Mouse (Mus musculus): ENCODE results near the gene Egfr. TPM values are rescaled to one million over a fixed set of nuclear protein-coding genes. Genes with fewer than 3 reads are reported as not detected.

Egfr gene
- polyA plus RNA-seq, 1 experiment from 2014 or later = 3.8 TPM

GRCm38 (mm10) chr11:16943016-16943415 lies 191.0 kb downstream of the Egfr start:
- Histone ChIP-seq H3K9me3 (ENCODE audit: control insufficient read depth, low read length) (no peaks in the 10 kb centered on the region), H3K27ac (ENCODE audit: low read depth, low read length) (no peak overlapping the region), H3K4me1 (replicated peaks; ENCODE audit: control insufficient read depth, insufficient read depth, low read length) (no peaks in the 10 kb centered on the region), H3K4me2 (replicated peaks; ENCODE audit: low read depth, low read length) (no peak overlapping the region), H3K9ac (ENCODE audit: low read depth, low read length) (no peak overlapping the region), H3K36me3 (ENCODE audit: control insufficient read depth, insufficient read depth, low read length) (no peaks in the 10 kb centered on the region), H3K27me3 (ENCODE audit: control insufficient read depth, insufficient read depth, low read length) (no peaks in the 10 kb centered on the region), H3K4me3 (ENCODE audit: low read depth, low read length) (no peak overlapping the region)
- 80% methylated on average over 4 of the region's 4 CpGs for WGBS
- DNase-seq (ENCODE audit: low spot score) = no peak
- ATAC-seq (ENCODE audit: low FRiP score) = no peak

- 31% methylated on average over 1 of the region's 1 CpGs for WGBS
- Histone ChIP-seq H3K9ac (ENCODE audit: low read depth, low read length) (no peak overlapping the region), H3K36me3 (ENCODE audit: control insufficient read depth, insufficient read depth, low read length) (no peaks in the 10 kb centered on the region), H3K4me3 (ENCODE audit: low read depth, low read length) (no peak overlapping the region), H3K4me1 (replicated peaks; ENCODE audit: control insufficient read depth, insufficient read depth, low read length) (no peaks in the 10 kb centered on the region), H3K27me3 (ENCODE audit: control insufficient read depth, insufficient read depth, low read length) (no peaks in the 10 kb centered on the region), H3K9me3 (ENCODE audit: control insufficient read depth, low read length) (no peaks in the 10 kb centered on the region), H3K27ac (ENCODE audit: low read depth, low read length) (no peak overlapping the region), H3K4me2 (replicated peaks; ENCODE audit: low read depth, low read length) (no peak overlapping the region)
- DNase-seq (ENCODE audit: low spot score) (peak; percentile 36), ATAC-seq (ENCODE audit: low FRiP score) (no peak)
These were observed 196.8 kb downstream of the Egfr start for GRCm38 (mm10) chr11:16948756-16949155.

- H3K4me2 ChIP-seq (replicated peaks; ENCODE audit: low read depth, low read length) = peak overlapping the region; percentile 30
- no peak overlapping the region for H3K9ac ChIP-seq (ENCODE audit: low read depth, low read length)
- ATAC-seq (ENCODE audit: low FRiP score) (no peak), DNase-seq (ENCODE audit: low spot score) (no peak)
- H3K27ac ChIP-seq (ENCODE audit: low read depth, low read length) = no peak overlapping the region
- no peaks in the 10 kb centered on the region for H3K9me3 ChIP-seq (ENCODE audit: control insufficient read depth, low read length)
- no peaks in the 10 kb centered on the region for H3K36me3 ChIP-seq (ENCODE audit: control insufficient read depth, insufficient read depth, low read length)
- H3K4me1 ChIP-seq (replicated peaks; ENCODE audit: control insufficient read depth, insufficient read depth, low read length) = no peaks in the 10 kb centered on the region
- H3K27me3 ChIP-seq (ENCODE audit: control insufficient read depth, insufficient read depth, low read length) = no peaks in the 10 kb centered on the region
- H3K4me3 ChIP-seq (ENCODE audit: low read depth, low read length) = peak overlapping the region; percentile 52; the same call in 1 of the 2 replicates
- 56% methylated on average over 13 of the region's 13 CpGs for WGBS
These were observed 198.4 kb downstream of the Egfr start for GRCm38 (mm10) chr11:16950226-16950975.

GRCm38 (mm10) chr11:16950976-16951760 lies 199.2 kb downstream of the Egfr start, which contains the start of gene Fbxo48:
Gene Fbxo48 (plus strand): TSS chr11:16951375.
- DNase-seq (ENCODE audit: low spot score) = peak; percentile 97
- Histone ChIP-seq H3K27me3 (ENCODE audit: control insufficient read depth, insufficient read depth, low read length) (no peaks in the 10 kb centered on the region), H3K9me3 (ENCODE audit: control insufficient read depth, low read length) (no peaks in the 10 kb centered on the region), H3K4me1 (replicated peaks; ENCODE audit: control insufficient read depth, insufficient read depth, low read length) (no peaks in the 10 kb centered on the region), H3K4me2 (replicated peaks; ENCODE audit: low read depth, low read length) (peak within 1 kb of the TSS; percentile 41), H3K4me3 (ENCODE audit: low read depth, low read length) (peak within 1 kb of the TSS; percentile 52), H3K27ac (ENCODE audit: low read depth, low read length) (no peak within 1 kb of the TSS), H3K36me3 (ENCODE audit: control insufficient read depth, insufficient read depth, low read length) (no peaks in the 10 kb centered on the region), H3K9ac (ENCODE audit: low read depth, low read length) (peak within 1 kb of the TSS; percentile 52)
- peak; percentile 100 for ATAC-seq (ENCODE audit: low FRiP score)
- under 1% methylated on average over 38 of the region's 38 CpGs for WGBS

- no peaks in the 10 kb centered on the region for H3K4me1 ChIP-seq (replicated peaks; ENCODE audit: control insufficient read depth, insufficient read depth, low read length)
- H3K4me3 ChIP-seq (ENCODE audit: low read depth, low read length) = peak overlapping the region; percentile 52
- peak overlapping the region; percentile 52 for H3K9ac ChIP-seq (ENCODE audit: low read depth, low read length)
- H3K4me2 ChIP-seq (replicated peaks; ENCODE audit: low read depth, low read length) = peak overlapping the region; percentile 41
- no peak overlapping the region for H3K27ac ChIP-seq (ENCODE audit: low read depth, low read length)
- no peaks in the 10 kb centered on the region for H3K27me3 ChIP-seq (ENCODE audit: control insufficient read depth, insufficient read depth, low read length)
- ATAC-seq (ENCODE audit: low FRiP score) (no peak), DNase-seq (ENCODE audit: low spot score) (no peak)
- 9% methylated on average over 9 of the region's 9 CpGs for WGBS
- H3K9me3 ChIP-seq (ENCODE audit: control insufficient read depth, low read length) = no peaks in the 10 kb centered on the region
- H3K36me3 ChIP-seq (ENCODE audit: control insufficient read depth, insufficient read depth, low read length) = no peaks in the 10 kb centered on the region
These were observed 199.7 kb downstream of the Egfr start for GRCm38 (mm10) chr11:16951761-16952010.

GRCm38 (mm10) chr11:16956115-16956862 lies 204.3 kb downstream of the Egfr start:
- H3K27me3 ChIP-seq (ENCODE audit: control insufficient read depth, insufficient read depth, low read length) = no peaks in the 10 kb centered on the region
- no peak overlapping the region for H3K4me2 ChIP-seq (replicated peaks; ENCODE audit: low read depth, low read length)
- H3K36me3 ChIP-seq (ENCODE audit: control insufficient read depth, insufficient read depth, low read length) = no peaks in the 10 kb centered on the region
- ATAC-seq (ENCODE audit: low FRiP score) = no peak
- 90% methylated on average over 6 of the region's 6 CpGs for WGBS
- no peak overlapping the region for H3K4me3 ChIP-seq (ENCODE audit: low read depth, low read length)
- DNase-seq (ENCODE audit: low spot score) = no peak
- no peaks in the 10 kb centered on the region for H3K4me1 ChIP-seq (replicated peaks; ENCODE audit: control insufficient read depth, insufficient read depth, low read length)
- H3K9me3 ChIP-seq (ENCODE audit: control insufficient read depth, low read length) = no peaks in the 10 kb centered on the region
- no peak overlapping the region for H3K9ac ChIP-seq (ENCODE audit: low read depth, low read length)
- H3K27ac ChIP-seq (ENCODE audit: low read depth, low read length) = no peak overlapping the region

GRCm38 (mm10) chr11:16957030-16957429 lies 205.0 kb downstream of the Egfr start:
- ATAC-seq (ENCODE audit: low FRiP score) = no peak
- Histone ChIP-seq H3K27ac (ENCODE audit: low read depth, low read length) (no peak overlapping the region), H3K36me3 (ENCODE audit: control insufficient read depth, insufficient read depth, low read length) (no peaks in the 10 kb centered on the region), H3K9ac (ENCODE audit: low read depth, low read length) (no peak overlapping the region), H3K4me3 (ENCODE audit: low read depth, low read length) (no peak overlapping the region), H3K27me3 (ENCODE audit: control insufficient read depth, insufficient read depth, low read length) (no peaks in the 10 kb centered on the region), H3K4me2 (replicated peaks; ENCODE audit: low read depth, low read length) (no peak overlapping the region), H3K4me1 (replicated peaks; ENCODE audit: control insufficient read depth, insufficient read depth, low read length) (no peaks in the 10 kb centered on the region), H3K9me3 (ENCODE audit: control insufficient read depth, low read length) (no peaks in the 10 kb centered on the region)
- 97% methylated on average over 6 of the region's 6 CpGs for WGBS
- no peak for DNase-seq (ENCODE audit: low spot score)

- Histone ChIP-seq H3K4me1 (replicated peaks; ENCODE audit: control insufficient read depth, insufficient read depth, low read length) (no peaks in the 10 kb centered on the region), H3K9me3 (ENCODE audit: control insufficient read depth, low read length) (no peaks in the 10 kb centered on the region), H3K4me3 (ENCODE audit: low read depth, low read length) (no peak overlapping the region), H3K9ac (ENCODE audit: low read depth, low read length) (no peak overlapping the region), H3K27ac (ENCODE audit: low read depth, low read length) (no peak overlapping the region), H3K27me3 (ENCODE audit: control insufficient read depth, insufficient read depth, low read length) (no peaks in the 10 kb centered on the region), H3K36me3 (ENCODE audit: control insufficient read depth, insufficient read depth, low read length) (no peaks in the 10 kb centered on the region), H3K4me2 (replicated peaks; ENCODE audit: low read depth, low read length) (no peak overlapping the region)
- DNase-seq (ENCODE audit: low spot score) (no peak), ATAC-seq (ENCODE audit: low FRiP score) (no peak)
- 91% methylated on average over 1 of the region's 1 CpGs for WGBS
These were observed 206.5 kb downstream of the Egfr start for GRCm38 (mm10) chr11:16958520-16958919.

Measured in hindbrain, embryonic 11.5 days (tissue).